Mouse (Mus musculus) embryonic fibroblast, embryonic 13.5 days (primary cell): ENCODE measurements around the gene Dlx2. TPM values are rescaled to one million over a fixed set of nuclear protein-coding genes. Genes with fewer than 3 reads are reported as not detected.
A peak's percentile ranks its signal among the peaks of the same experiment; 100 is the strongest.

Experiments used
- H3K27ac ChIP-seq: 2 replicates; pipeline ENCODE4 v1.5.1; 2012; ENCODE audit warnings: low read length, control low read depth, inconsistent platforms; ENCODE audit not compliant: insufficient read depth
- H3K4me1 ChIP-seq: 2 replicates; pipeline ENCODE4 v1.6.1; 2011; ENCODE audit warnings: low read length; ENCODE audit not compliant: control insufficient read depth, insufficient read depth
- H3K4me3 ChIP-seq: 2 replicates; pipeline ENCODE4 v1.5.1; 2011; ENCODE audit warnings: mild to moderate bottlenecking, control low read depth, low read length; ENCODE audit not compliant: insufficient read depth
- CTCF ChIP-seq: IDR thresholded peaks from 2 replicates; pipeline ENCODE4 v1.5.1; 2011; ENCODE audit warnings: mild to moderate bottlenecking, control low read depth, low read length, moderate library complexity, borderline replicate concordance; ENCODE audit not compliant: insufficient read depth
- POLR2A ChIP-seq: IDR thresholded peaks from 2 replicates; pipeline ENCODE4 v1.6.1; 2011; ENCODE audit warnings: low read depth, mild to moderate bottlenecking, control low read depth, low read length, moderate library complexity
- polyA plus RNA-seq: library from polyadenylated mRNA; stranded (reverse); fragments of >200 nt; gene quantifications from 2 replicates; pipeline ENCODE4 v1.2.4, GENCODE M21; 2011; ENCODE audit warnings: low read depth; ENCODE audit not compliant: missing spikeins, insufficient read length

Dlx2 gene
- polyA plus RNA-seq, 1 experiment = 2.4 TPM

GRCm38 (mm10) chr2:71529511-71530351, 16.8 kb downstream of the Dlx2 start:
- Histone ChIP-seq H3K4me1 (no peaks in the 10 kb centered on the region), H3K4me3 (peak overlapping the region; percentile 46), H3K27ac (no peak overlapping the region)
- TF ChIP-seq POLR2A (peak; percentile 50; the same call in 1 of the 2 replicates), CTCF (no peak)

GRCm38 (mm10) chr2:71528714-71529510, 17.6 kb downstream of the Dlx2 start:
- H3K4me3 ChIP-seq = peak overlapping the region; percentile 31
- no peak overlapping the region for H3K27ac ChIP-seq
- TF ChIP-seq POLR2A (no peak), CTCF (no peak)
- no peaks in the 10 kb centered on the region for H3K4me1 ChIP-seq

GRCm38 (mm10) chr2:71528014-71528713, 18.4 kb downstream of the Dlx2 start, which contains the start of gene Dlx1:
Gene Dlx1, plus strand, starts transcription at chr2:71528113.
- no peaks in the 10 kb centered on the region for H3K4me1 ChIP-seq
- TF ChIP-seq CTCF (no peak), POLR2A (no peak)
- H3K27ac ChIP-seq = no peak within 1 kb of the TSS
- H3K4me3 ChIP-seq = peak within 1 kb of the TSS; percentile 31

- TF ChIP-seq POLR2A (no peak), CTCF (no peak)
- no peak overlapping the region for H3K4me3 ChIP-seq
- H3K4me1 ChIP-seq = no peaks in the 10 kb centered on the region
- H3K27ac ChIP-seq = no peak overlapping the region
Observed at GRCm38 (mm10) chr2:71527323-71528013, 19.1 kb downstream of the Dlx2 start.

- H3K4me1 ChIP-seq = no peaks in the 10 kb centered on the region
- H3K4me3 ChIP-seq = no peak overlapping the region
- no peak for TF ChIP-seq POLR2A
- no peak for TF ChIP-seq CTCF
- no peak overlapping the region for H3K27ac ChIP-seq
Observed at GRCm38 (mm10) chr2:71526595-71527322, 19.8 kb downstream of the Dlx2 start.

GRCm38 (mm10) chr2:71524763-71525162, 21.8 kb downstream of the Dlx2 start:
- H3K27ac ChIP-seq = no peak overlapping the region
- no peak overlapping the region for H3K4me3 ChIP-seq
- TF ChIP-seq POLR2A (no peak), CTCF (no peak)

GRCm38 (mm10) chr2:71523431-71523830, 23.1 kb downstream of the Dlx2 start:
- H3K4me1 ChIP-seq = no peaks in the 10 kb centered on the region
- no peak overlapping the region for H3K27ac ChIP-seq
- no peak overlapping the region for H3K4me3 ChIP-seq
- TF ChIP-seq POLR2A = no peak
- TF ChIP-seq CTCF = no peak

More at GRCm38 (mm10) chr2:71524763-71525162, 21.8 kb downstream of the Dlx2 start:
- H3K4me1 ChIP-seq = no peaks in the 10 kb centered on the region

- no peak overlapping the region for H3K27ac ChIP-seq
- TF ChIP-seq POLR2A = no peak
- TF ChIP-seq CTCF = no peak
- H3K4me1 ChIP-seq = no peaks in the 10 kb centered on the region
- no peak overlapping the region for H3K4me3 ChIP-seq
Observed at GRCm38 (mm10) chr2:71522871-71523270, 23.7 kb downstream of the Dlx2 start.
